Mouse (Mus musculus): ENCODE measurements around the gene Tnfaip8l1.

- TF ChIP-seq EP300 (IDR thresholded peaks at IDR 0.05; ENCODE audit: low read depth in 1 of 2, low read length in 2 of 2) (no peak), CTCF (IDR thresholded peaks at IDR 0.05 in 2 of 3, conservative IDR thresholded peaks at IDR 0.05 in 1 of 3; ENCODE audit: control insufficient read depth in 1 of 3, insufficient read depth in 1 of 3, low read depth in 2 of 3, low read length in 3 of 3, poor library complexity in 1 of 3, severe bottlenecking in 1 of 3) (no peak), TAL1 (IDR thresholded peaks at IDR 0.05; ENCODE audit: low read length) (no peak), ZC3H11A (IDR thresholded peaks at IDR 0.05; ENCODE audit: low read depth, low read length) (no peak), RCOR1 (IDR thresholded peaks at IDR 0.05; ENCODE audit: low read depth, low read length) (no peak), ZKSCAN1 (IDR thresholded peaks at IDR 0.05; ENCODE audit: low read depth, low read length) (no peak), RAD21 (IDR thresholded peaks at IDR 0.05; ENCODE audit: low read depth, low read length) (no peak), MAFK (IDR thresholded peaks at IDR 0.05; ENCODE audit: borderline replicate concordance, low read depth, low read length) (no peak), POLR2A (IDR thresholded peaks at IDR 0.05; ENCODE audit: control insufficient read depth in 1 of 2, insufficient read depth in 1 of 2, low read depth in 1 of 2, low read length in 2 of 2, poor library complexity in 1 of 2) (no peak), MAX (IDR thresholded peaks at IDR 0.05; ENCODE audit: low read length) (no peak), UBTF (IDR thresholded peaks at IDR 0.05; ENCODE audit: borderline replicate concordance, insufficient read depth, low read depth, low read length) (no peak), GATA1 (IDR thresholded peaks at IDR 0.05; ENCODE audit: low read depth, low read length) (no peak)
Observed at GRCm38 (mm10) chr17:56163523-56164102, 1.3 kb downstream of the Tnfaip8l1 start.
